Mouse (Mus musculus): ENCODE results near the gene Cym. TPM values are rescaled to one million over a fixed set of nuclear protein-coding genes. Genes with fewer than 3 reads are reported as not detected.

Cym gene
- polyA plus RNA-seq, 1 experiment from 2014 or later = 0.18 TPM

DNA sequence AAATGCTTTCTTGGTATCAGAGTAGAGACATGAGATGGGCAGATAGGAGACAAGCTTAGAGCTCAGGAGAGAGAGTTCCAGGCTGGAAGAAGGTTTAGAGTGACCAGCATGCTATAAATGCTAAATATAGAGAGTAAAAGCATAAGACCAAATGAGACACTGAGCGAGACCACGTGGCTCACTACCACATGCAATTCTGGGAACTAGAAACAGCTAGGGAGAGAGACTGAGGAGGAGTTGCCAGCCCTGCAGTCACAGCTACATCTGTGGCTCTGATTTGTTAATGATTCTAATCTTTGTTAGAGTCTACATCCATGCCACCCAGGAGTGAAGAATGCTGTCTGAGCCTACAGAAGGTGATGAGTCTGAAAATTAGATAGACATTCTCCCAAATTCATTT lies 52.0 kb downstream of the Cym start:
- H3K27me3 ChIP-seq (replicated peaks) = 0 out of 2 replicates have a peak, but pooled peaks cover 2% of the 10 kb centered on the region
- H3K9me3 ChIP-seq (replicated peaks) = no peaks in the 10 kb centered on the region
- H3K4me1 ChIP-seq (replicated peaks) = no peaks in the 10 kb centered on the region
- ATAC-seq (ENCODE audit: insufficient number of reproducible peaks, low FRiP score) = no peak
- WGBS = 70% methylated on average over 2 of the region's 2 CpGs
- no peak overlapping the region for H3K4me2 ChIP-seq
- H3K9ac ChIP-seq = no peak overlapping the region
- H3K36me3 ChIP-seq = no peaks in the 10 kb centered on the region
- H3K27ac ChIP-seq (ENCODE audit: poor library complexity, severe bottlenecking) = no peak overlapping the region
- H3K4me3 ChIP-seq = no peak overlapping the region

DNA sequence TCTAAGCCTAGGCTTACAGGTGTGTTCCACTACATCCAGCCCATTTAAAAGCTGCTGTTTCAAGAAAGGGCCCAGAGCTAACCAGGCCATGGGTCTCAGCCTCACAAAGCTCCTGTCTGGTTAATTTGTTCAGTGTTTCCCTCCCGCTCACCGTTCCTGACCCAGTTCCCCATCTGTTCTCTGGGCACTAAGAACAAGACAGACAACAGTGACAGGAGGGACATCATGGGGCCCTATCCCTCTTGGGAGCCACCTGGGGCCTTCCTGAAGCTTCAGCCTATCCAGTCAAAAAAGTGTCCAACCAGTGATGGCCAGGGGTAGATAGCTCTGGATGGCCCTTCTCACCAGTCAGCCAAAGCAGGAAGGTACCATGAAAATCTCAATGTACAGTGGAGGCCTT lies 58.8 kb downstream of the Cym start:
- Histone ChIP-seq H3K36me3 (no peaks in the 10 kb centered on the region), H3K4me3 (no peak overlapping the region), H3K27me3 (replicated peaks) (peaks cover 33% of the 10 kb centered on the region), H3K27ac (ENCODE audit: poor library complexity, severe bottlenecking) (no peak overlapping the region), H3K4me2 (no peak overlapping the region), H3K9ac (no peak overlapping the region), H3K9me3 (replicated peaks) (no peaks in the 10 kb centered on the region), H3K4me1 (replicated peaks) (0 out of 2 replicates have a peak, but pooled peaks cover 4% of the 10 kb centered on the region)
- no peak for ATAC-seq (ENCODE audit: insufficient number of reproducible peaks, low FRiP score)
- 79% methylated on average over 2 of the region's 2 CpGs for WGBS

Other genes starting within 250 kb of the Cym start
- gene Kcna3, start 185.6 kb downstream of the Cym start, polyA plus RNA-seq (2016; fragmentation: Nextera tagmentation; extraction: Ambion mirVana) = 1.9 and 2.1 TPM in 2 replicates
- gene Kcna2, start 120.6 kb downstream of the Cym start, polyA plus RNA-seq (2016; fragmentation: Nextera tagmentation; extraction: Ambion mirVana) = 0.03 TPM in 1 of 2 replicates, not detected in the other
- gene Kcna10, start 38.7 kb downstream of the Cym start, polyA plus RNA-seq (2016; fragmentation: Nextera tagmentation; extraction: Ambion mirVana) = not detected in 2 replicates
- not detected in 2 replicates for gene A630076J17Rik, start 8.9 kb upstream of the Cym start, polyA plus RNA-seq (2016; fragmentation: Nextera tagmentation; extraction: Ambion mirVana)
- gene Prok1, start 18.0 kb upstream of the Cym start, polyA plus RNA-seq (2016; fragmentation: Nextera tagmentation; extraction: Ambion mirVana) = not detected in 2 replicates
- 129 and 137 TPM in 2 replicates for gene Lamtor5, start 57.1 kb upstream of the Cym start, polyA plus RNA-seq (2016; fragmentation: Nextera tagmentation; extraction: Ambion mirVana)
- 2.6 TPM in 2 replicates for gene Slc16a4, start 69.5 kb upstream of the Cym start, polyA plus RNA-seq (2016; fragmentation: Nextera tagmentation; extraction: Ambion mirVana)
- 12.8 TPM in 2 replicates for gene Rbm15, start 111.9 kb upstream of the Cym start, polyA plus RNA-seq (2016; fragmentation: Nextera tagmentation; extraction: Ambion mirVana)
- 0.12 and 0.15 TPM in 2 replicates for gene Kcnc4, start 237.8 kb upstream of the Cym start, polyA plus RNA-seq (2016; fragmentation: Nextera tagmentation; extraction: Ambion mirVana)